Mouse (Mus musculus) hindbrain, embryonic 14.5 days (tissue): ENCODE data around the gene Tnfrsf12a. TPM values are rescaled to one million over a fixed set of nuclear protein-coding genes. Genes with fewer than 3 reads are reported as not detected.

Experiments used
- ATAC-seq: fragments of 200-750 bp; cut with Nextera tagmentation; 2 replicates; pipeline ENCODE4 v1.8.0; 2017; ENCODE audit warnings: moderate number of reproducible peaks, mild to moderate bottlenecking, moderate TSS enrichment, moderate library complexity; ENCODE audit not compliant: low FRiP score
- DNase-seq: peaks from one replicate; pipeline ENCODE4 v3.0.0-alpha.2; 2015; ENCODE audit warnings: low spot score
- H3K27ac ChIP-seq: fragments of 300-500 bp; sonication (generic); 2 replicates; pipeline ENCODE4 v1.5.1; 2014; ENCODE audit warnings: mild to moderate bottlenecking, moderate library complexity
- H3K27me3 ChIP-seq: fragments of 300-500 bp; sonication (generic); 2 replicates; pipeline ENCODE4 v1.6.1; 2014; ENCODE audit warnings: mild to moderate bottlenecking, low read length, mixed read lengths; ENCODE audit not compliant: control insufficient read depth, insufficient read depth
- H3K36me3 ChIP-seq: fragments of 300-500 bp; sonication (generic); replicated peaks from 2 replicates; pipeline ENCODE4 v1.6.1; 2014; ENCODE audit not compliant: control insufficient read depth, insufficient read depth
- H3K4me1 ChIP-seq: fragments of 300-500 bp; sonication (generic); replicated peaks from 2 replicates; pipeline ENCODE4 v1.6.1; 2014; ENCODE audit warnings: antibody characterized with exemption, low read length, mixed read lengths; ENCODE audit not compliant: control insufficient read depth, insufficient read depth
- H3K4me2 ChIP-seq: fragments of 300-500 bp; sonication (generic); replicated peaks from 2 replicates; pipeline ENCODE4 v1.6.1; 2014; ENCODE audit warnings: mild to moderate bottlenecking, moderate library complexity
- H3K4me3 ChIP-seq: fragments of 300-500 bp; sonication (generic); replicated peaks from 2 replicates; pipeline ENCODE4 v1.5.1; 2014; ENCODE audit warnings: mild to moderate bottlenecking, low read length
- H3K9ac ChIP-seq: fragments of 300-500 bp; sonication (generic); 2 replicates; pipeline ENCODE4 v1.6.1; 2014
- H3K9me3 ChIP-seq: fragments of 300-500 bp; sonication (generic); 2 replicates; pipeline ENCODE4 v1.6.1; 2016; ENCODE audit warnings: low read length; ENCODE audit not compliant: control insufficient read depth
- WGBS: fragments of 180-500 bp; shearing (Covaris S2); extraction: QIAGEN DNeasy Blood & Tissue Kit; methylation state at CpG from one replicate; pipeline ENCODE4 v1.1.7; 2014; 5-methylcytosine and 5-hydroxymethylcytosine counted together
- polyA plus RNA-seq: library from polyadenylated mRNA; unstranded; fragments of >200 nt; fragmentation: Nextera tagmentation; extraction: Ambion mirVana; gene quantifications from 2 replicates; pipeline ENCODE4 v1.2.1, GENCODE M21; 2014

Gene Tnfrsf12a
- polyA plus RNA-seq, 1 experiment from 2014 or later, result 3.1 TPM

DNA sequence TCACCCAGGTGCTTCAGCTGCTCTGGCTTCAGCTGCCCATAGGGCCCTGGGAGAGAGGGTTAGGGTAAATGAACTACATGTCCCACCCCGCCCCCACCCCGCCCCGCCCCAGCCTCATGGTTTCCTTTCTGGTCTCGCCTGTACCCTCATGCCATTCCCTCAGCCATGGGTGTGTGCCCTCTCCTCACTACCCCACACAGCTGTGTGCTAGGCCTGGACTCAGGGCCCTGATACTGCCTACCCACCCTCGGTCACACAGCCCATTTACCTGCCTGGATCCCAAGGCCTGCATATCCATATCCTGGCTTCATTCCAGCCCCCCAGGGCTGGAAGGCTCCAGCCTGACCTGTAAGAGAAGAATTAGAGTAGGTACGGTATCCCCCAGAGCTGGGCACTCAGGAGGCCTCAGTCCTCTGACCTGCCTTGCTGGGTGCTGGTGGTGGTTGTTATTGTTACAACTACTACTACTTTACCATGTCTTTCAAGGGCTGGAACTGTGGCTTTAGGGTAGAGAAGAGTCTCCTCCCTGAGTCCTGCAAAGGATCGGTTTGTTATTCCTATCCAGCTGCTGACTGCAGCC lies 28.3 kb upstream of the Tnfrsf12a start:
- WGBS, result 81% methylated on average over 7 of the region's 7 CpGs

DNA sequence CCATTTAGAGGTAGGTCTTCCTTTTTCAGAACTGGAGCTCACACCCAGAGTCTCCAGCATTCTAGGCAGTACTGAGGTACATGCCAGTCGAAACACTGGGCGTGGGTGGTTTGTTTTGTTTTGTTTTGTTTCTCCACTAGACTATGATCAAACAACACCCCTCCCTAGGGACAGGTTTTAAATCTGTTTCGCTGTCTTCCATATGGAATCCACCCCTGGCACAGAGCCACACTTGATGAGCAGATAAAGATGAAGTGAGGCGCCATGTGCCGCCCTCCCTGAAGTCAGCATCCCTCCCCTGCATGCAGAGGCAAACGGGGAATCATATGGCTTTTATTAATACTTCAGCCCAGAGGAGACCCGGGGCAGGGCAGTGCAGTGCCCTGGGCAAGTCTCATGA lies 27.5 kb upstream of the Tnfrsf12a start:
- Histone ChIP-seq H3K36me3 (no peaks in the 10 kb centered on the region), H3K9me3 (no peaks in the 10 kb centered on the region), H3K4me3 (no peak overlapping the region), H3K4me2 (no peak overlapping the region), H3K9ac (no peak overlapping the region), H3K27me3 (peaks cover 19% of the 10 kb centered on the region; the same call in 1 of the 2 replicates), H3K27ac (no peak overlapping the region), H3K4me1 (no peaks in the 10 kb centered on the region)
- ATAC-seq (no peak), DNase-seq (no peak)
- WGBS, result 36% methylated on average over 7 of the region's 7 CpGs

More for the DNA sequence above, 28.3 kb upstream of the Tnfrsf12a start:
- H3K4me1 ChIP-seq, result no peaks in the 10 kb centered on the region
- H3K9me3 ChIP-seq, result no peaks in the 10 kb centered on the region
- H3K4me3 ChIP-seq, result no peak overlapping the region
- ATAC-seq (0 out of 2 replicates have a peak, but pooled peaks have one; percentile 28), DNase-seq (no peak)
- H3K36me3 ChIP-seq, result no peaks in the 10 kb centered on the region
- H3K9ac ChIP-seq, result no peak overlapping the region
- no peak overlapping the region for H3K4me2 ChIP-seq
- H3K27ac ChIP-seq, result no peak overlapping the region
- peaks cover 23% of the 10 kb centered on the region; the same call in 1 of the 2 replicates for H3K27me3 ChIP-seq

DNA sequence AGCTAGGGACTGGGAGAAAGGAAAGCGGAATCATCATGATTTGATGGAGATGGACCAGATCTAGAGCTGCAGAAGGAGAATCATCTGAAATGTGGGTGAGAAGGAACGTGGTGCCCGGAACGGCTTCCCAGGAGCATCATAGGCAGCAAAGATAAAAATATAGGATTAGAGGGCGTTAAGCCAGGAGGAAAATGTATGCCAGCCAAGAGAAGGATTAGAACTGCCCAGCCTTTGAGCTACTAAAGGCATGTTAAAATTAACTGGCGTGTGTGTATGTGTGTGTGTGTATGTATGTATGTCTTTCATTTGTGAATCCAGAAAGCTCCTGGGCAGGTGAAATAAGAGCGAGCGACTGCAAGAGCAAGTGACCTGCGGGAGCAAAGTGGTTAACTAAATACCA lies 26.0 kb upstream of the Tnfrsf12a start:
- no peaks in the 10 kb centered on the region for H3K9me3 ChIP-seq
- DNase-seq, result no peak
- H3K4me3 ChIP-seq, result no peak overlapping the region
- H3K27me3 ChIP-seq, result peaks cover 30% of the 10 kb centered on the region
- whole genome bisulfite sequencing, result 88% methylated on average over 9 of the region's 9 CpGs
- no peak overlapping the region for H3K9ac ChIP-seq
- ATAC-seq, result no peak
- no peak overlapping the region for H3K4me2 ChIP-seq
- H3K27ac ChIP-seq, result no peak overlapping the region
- no peaks in the 10 kb centered on the region; the same call in 1 of the 2 replicates for H3K4me1 ChIP-seq
- no peaks in the 10 kb centered on the region for H3K36me3 ChIP-seq

DNA sequence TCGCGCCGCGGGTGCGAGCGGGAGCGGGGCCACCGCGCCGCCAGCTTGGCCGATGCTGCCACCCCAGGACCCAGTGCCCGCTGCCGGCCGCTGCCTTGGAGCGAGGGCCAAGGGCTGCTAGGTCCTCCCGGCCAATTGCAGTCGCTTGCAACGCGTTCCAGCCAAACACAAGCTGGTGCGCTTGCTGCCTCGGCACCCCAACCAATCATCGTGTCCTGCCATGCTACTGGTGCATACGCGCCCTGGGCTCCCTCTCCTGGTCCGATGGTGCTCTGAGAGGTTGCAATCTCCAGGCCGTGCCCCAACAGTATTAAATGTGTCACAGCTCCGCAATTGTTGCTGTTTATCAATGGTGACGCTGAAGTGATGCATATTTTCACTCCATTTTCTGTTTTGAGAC lies 22.8 kb upstream of the Tnfrsf12a start:
- DNase-seq (peak; percentile 84), ATAC-seq (peak; percentile 97)
- Histone ChIP-seq H3K4me1 (no peaks in the 10 kb centered on the region; the same call in 1 of the 2 replicates), H3K27me3 (peaks cover 42% of the 10 kb centered on the region), H3K4me3 (peak overlapping the region; percentile 83), H3K27ac (no peak overlapping the region; the same call in 1 of the 2 replicates), H3K36me3 (no peaks in the 10 kb centered on the region), H3K9me3 (no peaks in the 10 kb centered on the region), H3K4me2 (peak overlapping the region; percentile 97), H3K9ac (peak overlapping the region; percentile 67)
- 1% methylated on average over 28 of the region's 28 CpGs for WGBS

DNA sequence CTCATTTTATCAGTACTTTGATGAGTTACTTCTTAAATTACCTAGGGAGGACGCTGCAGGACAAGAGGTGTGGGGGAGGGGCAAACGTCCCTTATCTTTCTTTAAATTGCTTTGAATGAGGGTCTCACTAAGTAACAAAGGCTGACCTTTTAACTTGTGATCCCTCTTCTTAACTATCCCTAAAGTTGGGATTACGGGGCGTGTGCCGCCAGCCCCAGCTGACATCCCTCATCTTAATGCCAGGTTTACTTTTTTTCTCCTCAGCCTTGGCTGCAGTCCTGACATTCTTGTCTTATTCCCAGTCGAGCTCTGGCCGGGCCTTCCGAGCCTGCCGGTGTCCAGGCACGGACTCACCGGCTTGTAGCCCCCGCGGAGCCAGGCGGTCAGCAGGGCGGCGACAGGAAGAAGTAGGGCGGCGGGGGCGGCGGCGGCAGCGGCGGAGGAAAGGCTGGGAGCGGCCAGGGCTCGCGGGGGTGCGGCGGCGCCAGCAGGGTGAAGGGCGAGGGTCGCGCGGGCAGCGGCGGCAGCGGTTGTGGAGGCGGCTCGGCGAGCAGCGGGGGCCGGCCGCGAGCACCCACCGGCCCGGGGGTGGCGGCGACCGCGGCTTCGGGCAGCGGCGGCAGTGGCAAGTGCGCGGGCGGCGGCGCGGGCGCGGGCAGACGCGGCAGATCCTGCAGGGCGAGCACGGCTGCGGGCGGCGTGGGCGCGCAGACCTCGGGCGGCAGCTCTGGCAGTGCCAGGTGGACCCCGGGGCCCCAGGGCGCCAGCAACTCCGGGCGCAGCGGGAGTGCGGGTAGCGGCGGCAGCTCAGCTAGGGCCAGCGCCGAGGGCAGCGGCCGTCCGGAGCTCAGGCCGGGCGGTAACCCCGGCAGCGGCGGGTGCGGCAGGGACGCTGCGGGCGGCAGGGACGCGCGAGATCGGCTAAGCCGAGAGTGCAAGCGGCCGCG lies 22.1 kb upstream of the Tnfrsf12a start:
- peak overlapping the region; percentile 67 for H3K9ac ChIP-seq
- ATAC-seq (peak; percentile 56), DNase-seq (no peak)
- H3K4me1 ChIP-seq, result no peaks in the 10 kb centered on the region; the same call in 1 of the 2 replicates
- peaks cover 42% of the 10 kb centered on the region for H3K27me3 ChIP-seq
- WGBS, result under 1% methylated on average over 88 of the region's 101 CpGs
- peak overlapping the region; percentile 32; the same call in 1 of the 2 replicates for H3K27ac ChIP-seq
- H3K36me3 ChIP-seq, result no peaks in the 10 kb centered on the region
- H3K9me3 ChIP-seq, result no peaks in the 10 kb centered on the region
- H3K4me2 ChIP-seq, result peak overlapping the region; percentile 97
- H3K4me3 ChIP-seq, result peak overlapping the region; percentile 83

DNA sequence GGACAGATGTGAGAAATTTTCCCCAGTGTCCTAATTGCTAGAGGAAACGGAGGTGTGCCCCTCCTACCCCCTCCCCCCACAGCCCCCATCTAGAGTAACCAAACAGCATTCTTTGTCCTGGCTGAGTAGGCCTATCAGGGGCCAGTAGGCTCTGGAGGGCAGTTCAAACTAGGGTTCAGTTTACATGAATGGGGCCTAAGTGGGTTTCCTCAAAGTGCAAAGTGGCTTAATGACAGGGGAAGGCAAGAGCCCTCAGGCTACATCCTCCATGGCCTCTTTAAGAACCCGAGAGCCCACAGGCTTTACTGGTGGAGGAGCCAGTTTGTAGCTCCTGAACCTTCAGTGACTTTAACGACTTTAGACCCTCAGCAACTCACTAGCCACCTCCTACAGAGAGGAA lies 18.5 kb upstream of the Tnfrsf12a start:
- Histone ChIP-seq H3K27ac (no peak overlapping the region), H3K9me3 (no peaks in the 10 kb centered on the region), H3K27me3 (peaks cover 23% of the 10 kb centered on the region), H3K36me3 (no peaks in the 10 kb centered on the region), H3K4me2 (no peak overlapping the region), H3K4me3 (no peak overlapping the region), H3K4me1 (no peaks in the 10 kb centered on the region; the same call in 1 of the 2 replicates), H3K9ac (no peak overlapping the region)
- ATAC-seq (no peak), DNase-seq (no peak)
- WGBS, result 17% methylated on average over 3 of the region's 3 CpGs

DNA sequence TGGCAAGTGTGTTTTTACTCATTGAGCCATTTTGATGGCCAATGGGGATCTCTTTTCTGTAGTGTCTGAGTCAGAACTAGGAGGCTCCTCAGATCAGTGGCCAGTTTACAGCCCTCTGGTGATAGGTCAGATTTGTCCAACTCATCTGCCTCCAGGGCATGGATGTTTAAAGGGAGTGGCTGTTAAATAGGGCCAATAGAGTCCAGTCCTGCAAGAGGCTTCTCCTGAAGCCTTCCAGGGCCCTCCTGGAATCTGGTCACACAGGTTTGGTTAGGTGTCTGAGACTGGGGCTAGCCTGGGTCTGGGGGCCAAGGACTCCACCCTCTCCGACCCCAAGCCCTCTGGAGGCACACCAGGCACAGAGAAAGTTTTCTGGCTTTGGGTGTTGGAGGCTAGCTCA lies 17.2 kb upstream of the Tnfrsf12a start:
- ATAC-seq (no peak), DNase-seq (no peak)
- Histone ChIP-seq H3K9ac (no peak overlapping the region), H3K4me3 (no peak overlapping the region), H3K9me3 (no peaks in the 10 kb centered on the region), H3K4me2 (no peak overlapping the region), H3K36me3 (no peaks in the 10 kb centered on the region), H3K27ac (no peak overlapping the region), H3K27me3 (peaks cover 23% of the 10 kb centered on the region), H3K4me1 (no peaks in the 10 kb centered on the region; the same call in 1 of the 2 replicates)
- WGBS, result 83% methylated on average over 1 of the region's 1 CpGs

DNA sequence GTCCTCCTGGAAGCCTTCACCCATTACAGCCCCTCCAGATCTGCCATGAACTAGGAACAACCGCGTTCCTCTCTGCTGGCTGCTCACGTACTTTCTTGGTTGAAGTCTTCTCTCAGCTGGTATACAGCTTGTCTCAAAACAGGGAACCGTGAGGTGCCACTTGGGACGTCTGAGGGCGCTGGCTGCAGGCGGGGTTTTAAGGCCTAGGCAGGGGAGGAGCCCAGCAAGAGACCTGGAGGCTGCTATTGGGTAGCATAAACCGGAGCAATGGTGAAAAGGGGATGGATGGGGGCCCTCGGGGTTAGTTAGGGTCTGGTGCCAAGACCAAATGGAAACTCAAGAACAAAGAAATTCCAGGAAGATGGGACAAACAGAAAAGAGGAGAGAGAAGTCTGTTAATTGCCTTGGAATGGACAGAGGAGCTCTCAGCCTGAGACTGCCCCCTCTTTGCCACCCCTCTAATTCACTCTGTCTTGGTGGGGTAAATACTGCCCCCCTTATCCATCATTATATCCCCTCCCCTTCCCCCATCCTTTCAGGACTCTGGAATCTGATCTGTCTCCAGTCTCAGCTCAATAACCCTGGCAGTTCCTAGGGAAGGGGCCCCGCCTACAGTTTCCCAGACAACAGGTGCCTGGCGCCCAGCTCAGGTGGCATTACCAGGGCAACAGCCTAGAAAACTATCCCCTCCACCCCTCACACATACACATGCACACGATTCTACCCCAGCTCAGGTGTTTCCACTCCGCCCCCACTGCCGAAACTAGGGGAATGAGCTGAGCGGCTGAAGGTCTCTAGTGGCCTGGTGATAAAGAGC lies 6.8 kb upstream of the Tnfrsf12a start, which contains the start of gene Cldn9:
TSS of gene Cldn9 (minus strand) at position 171 of the 817 bp plus-strand sequence.
- H3K9me3 ChIP-seq, result no peaks in the 10 kb centered on the region
- no peak within 1 kb of the TSS for H3K27ac ChIP-seq
- H3K4me1 ChIP-seq, result no peaks in the 10 kb centered on the region; the same call in 1 of the 2 replicates
- peaks cover 55% of the 10 kb centered on the region for H3K27me3 ChIP-seq
- H3K36me3 ChIP-seq, result no peaks in the 10 kb centered on the region
- DNase-seq (no peak), ATAC-seq (peak; percentile 53; the same call in 1 of the 2 replicates)
- H3K4me3 ChIP-seq, result no peak within 1 kb of the TSS
- no peak within 1 kb of the TSS for H3K9ac ChIP-seq
- 8% methylated on average over 15 of the region's 15 CpGs for WGBS
- peak within 1 kb of the TSS; percentile 6; the same call in 1 of the 2 replicates for H3K4me2 ChIP-seq
